Mouse (Mus musculus) forebrain, postnatal 0 days (tissue): Measurements from ENCODE around the gene Zc3h7b. TPM values are rescaled to one million over a fixed set of nuclear protein-coding genes. Genes with fewer than 3 reads are reported as not detected.
A peak's percentile ranks its signal among the peaks of the same experiment; 100 is the strongest.

Experiments
- ATAC-seq: fragments of 200-750 bp; cut with Nextera tagmentation; 2 replicates; pipeline ENCODE4 v1.8.0; 2017; ENCODE audit warnings: mild to moderate bottlenecking, moderate library complexity
- DNase-seq: peaks from one replicate; pipeline ENCODE4 v3.0.0-alpha.2; 2015
- H3K27ac ChIP-seq: fragments of 300-500 bp; sonication (generic); 2 replicates; pipeline ENCODE4 v1.5.1; 2014; ENCODE audit warnings: low read depth, mild to moderate bottlenecking, antibody characterized with exemption, low read length, moderate library complexity, mixed read lengths
- H3K27me3 ChIP-seq: fragments of 300-500 bp; sonication (generic); 2 replicates; pipeline ENCODE4 v1.6.1; 2014; ENCODE audit warnings: mild to moderate bottlenecking, low read length, mixed read lengths; ENCODE audit not compliant: insufficient read depth
- H3K36me3 ChIP-seq: fragments of 300-500 bp; sonication (generic); 2 replicates; pipeline ENCODE4 v1.6.1; 2014; ENCODE audit warnings: mild to moderate bottlenecking, moderate library complexity; ENCODE audit not compliant: insufficient read depth
- H3K4me1 ChIP-seq: fragments of 300-500 bp; sonication (generic); 2 replicates; pipeline ENCODE4 v1.6.1; 2014; ENCODE audit warnings: antibody characterized with exemption; ENCODE audit not compliant: insufficient read depth
- H3K4me2 ChIP-seq: fragments of 300-500 bp; sonication (generic); 2 replicates; pipeline ENCODE4 v1.6.1; 2014; ENCODE audit warnings: low read depth, mild to moderate bottlenecking, moderate library complexity
- H3K4me3 ChIP-seq: fragments of 300-500 bp; sonication (generic); 2 replicates; pipeline ENCODE4 v1.5.1; 2014; ENCODE audit warnings: low read depth, low read length, mixed read lengths
- H3K9ac ChIP-seq: fragments of 300-500 bp; sonication (generic); 2 replicates; pipeline ENCODE4 v1.6.1; 2014; ENCODE audit warnings: mild to moderate bottlenecking
- H3K9me3 ChIP-seq: fragments of 300-500 bp; sonication (generic); 2 replicates; pipeline ENCODE4 v1.6.1; 2016; ENCODE audit warnings: low read length
- CTCF ChIP-seq: sonication (generic); IDR thresholded peaks from 2 replicates; pipeline ENCODE4 v1.5.1; 2016; ENCODE audit warnings: antibody characterized with exemption, control low read depth, low read depth
- WGBS: fragments of 180-500 bp; shearing (Covaris S2); extraction: QIAGEN DNeasy Blood & Tissue Kit; methylation state at CpG from one replicate; pipeline ENCODE4 v1.1.7; 2014; 5-methylcytosine and 5-hydroxymethylcytosine counted together
- polyA plus RNA-seq: library from polyadenylated mRNA; unstranded; fragments of >200 nt; fragmentation: Nextera tagmentation; extraction: Ambion mirVana; gene quantifications from 2 replicates; pipeline ENCODE4 v1.2.1, GENCODE M21; 2015
- total RNA-seq: library from RNA; depleted of rRNA; stranded (reverse); fragments of >200 nt; gene quantifications from 2 replicates; pipeline ENCODE4 v1.2.3, GENCODE M21; 2014

The Zc3h7b gene
- total and polyA plus RNA-seq, 2 experiments from 2014 or later: 41.3 to 131 TPM

- ATAC-seq (no peak), DNase-seq (no peak)
- H3K4me2 ChIP-seq: no peak overlapping the region
- no peaks in the 10 kb centered on the region for H3K27me3 ChIP-seq
- WGBS: 88% methylated on average over 4 of the region's 4 CpGs
- H3K9ac ChIP-seq: no peak overlapping the region
- no peaks in the 10 kb centered on the region for H3K4me1 ChIP-seq
- TF ChIP-seq CTCF: no peak
- peaks cover 32% of the 10 kb centered on the region for H3K36me3 ChIP-seq
- H3K27ac ChIP-seq: no peak overlapping the region
- no peak overlapping the region for H3K4me3 ChIP-seq
- H3K9me3 ChIP-seq: no peaks in the 10 kb centered on the region
These were observed 85.7 kb downstream of the Zc3h7b start for GRCm38 (mm10) chr15:81830530-81830929.

GRCm38 (mm10) chr15:81831136-81831825 lies 86.4 kb downstream of the Zc3h7b start:
- peak; percentile 95 for TF ChIP-seq CTCF
- H3K9ac ChIP-seq: peak overlapping the region; percentile 18; the same call in 1 of the 2 replicates
- ATAC-seq (peak; percentile 87), DNase-seq (peak; percentile 84)
- peaks cover 25% of the 10 kb centered on the region for H3K36me3 ChIP-seq
- H3K27ac ChIP-seq: no peak overlapping the region
- no peaks in the 10 kb centered on the region; the same call in 1 of the 2 replicates for H3K4me1 ChIP-seq
- H3K9me3 ChIP-seq: no peaks in the 10 kb centered on the region
- H3K27me3 ChIP-seq: no peaks in the 10 kb centered on the region
- WGBS: 17% methylated on average over 24 of the region's 24 CpGs
- no peak overlapping the region for H3K4me2 ChIP-seq
- no peak overlapping the region for H3K4me3 ChIP-seq

- Histone ChIP-seq H3K27me3 (no peaks in the 10 kb centered on the region), H3K9ac (no peak overlapping the region), H3K36me3 (peaks cover 17% of the 10 kb centered on the region), H3K9me3 (no peaks in the 10 kb centered on the region), H3K4me2 (no peak overlapping the region), H3K4me3 (no peak overlapping the region), H3K27ac (no peak overlapping the region), H3K4me1 (no peaks in the 10 kb centered on the region; the same call in 1 of the 2 replicates)
- TF ChIP-seq CTCF: no peak
- WGBS: 97% methylated on average over 3 of the region's 3 CpGs
- DNase-seq (no peak), ATAC-seq (no peak)
These were observed 87.4 kb downstream of the Zc3h7b start for GRCm38 (mm10) chr15:81832219-81832618.

- Histone ChIP-seq H3K9me3 (no peaks in the 10 kb centered on the region), H3K36me3 (peaks cover 10% of the 10 kb centered on the region; the same call in 1 of the 2 replicates), H3K27me3 (no peaks in the 10 kb centered on the region), H3K27ac (no peak overlapping the region), H3K4me2 (no peak overlapping the region), H3K4me3 (no peak overlapping the region), H3K9ac (no peak overlapping the region), H3K4me1 (no peaks in the 10 kb centered on the region; the same call in 1 of the 2 replicates)
- DNase-seq (no peak), ATAC-seq (no peak)
- 77% methylated on average over 4 of the region's 4 CpGs for WGBS
- no peak for TF ChIP-seq CTCF
These were observed 88.6 kb downstream of the Zc3h7b start for GRCm38 (mm10) chr15:81833481-81833880.

- no peak for DNase-seq
These were observed 89.4 kb downstream of the Zc3h7b start for GRCm38 (mm10) chr15:81834171-81834841.

GRCm38 (mm10) chr15:81835007-81835880 lies 90.4 kb downstream of the Zc3h7b start:
- no peak for ATAC-seq
- WGBS: 74% methylated on average over 10 of the region's 10 CpGs

More at GRCm38 (mm10) chr15:81834171-81834841, 89.4 kb downstream of the Zc3h7b start:
- Histone ChIP-seq H3K4me3 (no peak overlapping the region), H3K4me1 (no peaks in the 10 kb centered on the region; the same call in 1 of the 2 replicates), H3K4me2 (no peak overlapping the region), H3K9ac (no peak overlapping the region), H3K9me3 (no peaks in the 10 kb centered on the region), H3K27me3 (no peaks in the 10 kb centered on the region), H3K27ac (no peak overlapping the region), H3K36me3 (peaks cover 2% of the 10 kb centered on the region; the same call in 1 of the 2 replicates)
- WGBS: 66% methylated on average over 3 of the region's 3 CpGs
- ATAC-seq: no peak
- TF ChIP-seq CTCF: no peak

More at GRCm38 (mm10) chr15:81835007-81835880, 90.4 kb downstream of the Zc3h7b start:
- no peak for DNase-seq
- Histone ChIP-seq H3K4me3 (no peak overlapping the region), H3K36me3 (no peaks in the 10 kb centered on the region), H3K27me3 (no peaks in the 10 kb centered on the region), H3K4me2 (no peak overlapping the region), H3K4me1 (no peaks in the 10 kb centered on the region; the same call in 1 of the 2 replicates), H3K9ac (no peak overlapping the region), H3K27ac (no peak overlapping the region), H3K9me3 (no peaks in the 10 kb centered on the region)
- no peak for TF ChIP-seq CTCF
